Mouse (Mus musculus): ENCODE results near the gene Slc8a3.

Gene Slc8a3

DNA sequence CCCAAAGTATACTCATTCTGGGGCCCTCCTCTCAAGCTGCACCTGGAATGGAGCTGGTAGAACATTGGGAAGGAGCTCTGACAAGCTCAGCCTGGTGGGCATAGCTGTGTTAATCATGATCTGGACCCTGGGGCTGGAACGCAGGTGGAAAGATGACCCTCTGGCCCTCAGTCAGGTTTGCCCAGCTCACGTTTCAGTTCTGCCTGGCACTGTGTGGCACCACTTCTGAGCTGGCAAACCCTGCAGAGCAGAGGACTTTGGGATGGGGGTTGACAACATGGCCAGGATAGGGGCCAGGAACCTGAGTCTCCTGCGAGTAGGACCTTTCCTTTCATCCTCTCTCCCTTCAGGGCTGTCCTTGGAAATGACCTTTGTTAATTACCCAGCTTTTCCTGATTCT lies 146.3 kb downstream of the Slc8a3 start:
- intact Hi-C loops (cut with DNase I) = loop anchor here (10.0 kb wide), 1 partner anchor 162 kb away; the partner anchor contains the start of gene Smoc1

DNA sequence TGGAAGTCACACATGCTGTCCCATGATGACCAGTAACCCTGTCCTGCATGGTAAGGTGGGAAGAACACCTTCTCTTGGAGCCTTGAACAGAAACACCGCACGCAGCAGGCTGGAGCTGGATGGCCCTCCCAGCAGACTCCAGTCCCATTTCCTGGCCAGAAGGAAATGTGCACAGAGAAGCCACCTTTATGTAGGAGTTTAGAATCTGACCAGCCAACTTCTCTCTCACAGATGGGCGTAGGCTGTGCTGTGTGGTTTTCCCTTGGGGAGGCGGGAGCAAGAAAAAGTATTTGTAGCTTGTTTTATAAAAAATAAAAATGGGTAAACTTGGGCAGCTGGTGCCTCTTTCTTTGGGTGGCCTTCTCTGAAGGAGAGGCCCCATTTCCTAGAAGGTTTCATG lies 146.9 kb downstream of the Slc8a3 start:
- intact Hi-C loops (cut with DNase I) = loop anchor here (10.0 kb wide), 1 partner anchor 161 kb away; the partner anchor contains the start of gene Smoc1

DNA sequence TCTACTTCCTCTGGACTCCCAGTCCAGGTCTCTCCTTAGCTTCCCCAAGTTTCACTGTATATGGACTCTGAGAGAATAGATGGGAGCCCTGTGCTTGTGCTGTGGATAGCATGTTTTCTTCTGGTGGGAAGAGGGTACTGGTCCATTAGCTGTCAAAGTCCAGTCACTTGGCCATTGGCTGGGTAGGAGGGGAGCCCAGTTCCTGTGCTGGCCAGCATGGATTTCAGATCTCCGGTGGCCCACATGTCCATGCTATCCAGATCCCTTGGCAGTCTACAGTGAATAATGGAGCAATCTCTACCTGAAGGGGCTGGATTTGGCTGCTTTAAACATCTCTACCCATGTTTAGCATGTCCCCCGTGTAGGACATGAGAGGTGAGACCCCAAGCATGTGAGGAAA lies 148.0 kb downstream of the Slc8a3 start:
- intact Hi-C loops (cut with DNase I) = loop anchor here (2.0 to 10.0 kb wide), 2 partner anchors 160 to 202 kb away; partner anchors contain the start of gene Smoc1

DNA sequence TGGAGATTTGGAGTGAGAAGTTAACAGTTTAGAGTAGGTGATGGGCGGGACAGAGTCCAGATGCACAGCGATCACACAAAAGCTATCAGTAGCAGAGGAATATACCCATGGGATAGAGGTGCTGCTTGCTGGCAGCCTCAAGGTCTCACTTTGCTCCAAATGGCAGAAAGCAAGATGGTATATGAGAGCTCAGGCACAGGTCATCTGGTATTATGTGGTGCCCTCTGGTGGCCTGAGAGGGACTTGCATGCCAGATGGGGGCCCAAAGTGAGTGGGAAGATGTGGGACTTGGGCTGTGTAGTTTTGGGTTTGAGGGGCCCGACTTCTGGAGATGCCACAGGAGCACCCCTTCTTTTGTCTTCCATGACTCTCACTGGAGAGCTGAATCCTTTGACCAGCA lies 150.9 kb downstream of the Slc8a3 start:
- intact Hi-C loops (cut with DNase I) = loop anchor here (10.0 kb wide), 1 partner anchor 157 kb away; the partner anchor contains the start of gene Smoc1

DNA sequence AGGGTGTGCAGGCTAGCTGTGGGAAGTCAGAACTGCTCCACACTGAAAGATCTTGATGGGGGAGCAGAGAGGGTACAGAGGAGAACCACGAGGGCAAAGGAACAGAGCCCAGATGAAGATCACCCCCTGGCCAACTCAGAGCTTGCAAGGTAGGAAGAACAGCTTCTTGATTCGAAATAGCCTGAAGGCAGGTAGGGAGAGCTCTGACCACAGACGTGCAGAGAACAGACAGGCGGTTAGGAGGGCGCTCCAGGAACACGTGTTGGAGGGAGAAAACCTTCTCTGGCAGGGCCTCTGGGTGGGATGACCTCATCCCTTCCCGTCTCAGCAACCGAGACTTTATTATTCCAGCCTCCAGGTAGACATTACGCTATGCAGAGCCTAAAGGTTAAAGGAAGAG lies 157.7 kb downstream of the Slc8a3 start:
- intact Hi-C loops (cut with DNase I) = no loop called here

DNA sequence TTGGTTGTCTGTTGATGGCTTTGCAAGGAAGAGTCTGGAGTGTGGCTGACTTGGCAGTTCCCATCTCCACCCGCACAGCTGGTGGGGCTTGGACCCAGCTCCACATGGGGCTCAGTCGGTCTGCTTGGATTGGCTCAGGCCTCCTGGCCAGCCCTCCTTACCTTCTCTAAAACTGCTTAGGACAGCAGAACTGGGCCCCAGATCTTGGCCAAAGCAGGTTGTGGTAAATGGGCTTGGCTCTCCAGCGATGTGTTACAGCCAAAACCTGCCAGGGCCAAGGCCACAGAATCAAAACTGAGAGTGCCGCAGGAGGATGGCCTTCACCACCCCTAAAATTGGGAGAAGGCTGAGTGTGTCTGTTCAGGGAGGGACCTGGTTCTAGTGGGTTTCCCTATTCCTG lies 159.1 kb downstream of the Slc8a3 start:
- intact Hi-C loops (cut with DNase I) = no loop called here

DNA sequence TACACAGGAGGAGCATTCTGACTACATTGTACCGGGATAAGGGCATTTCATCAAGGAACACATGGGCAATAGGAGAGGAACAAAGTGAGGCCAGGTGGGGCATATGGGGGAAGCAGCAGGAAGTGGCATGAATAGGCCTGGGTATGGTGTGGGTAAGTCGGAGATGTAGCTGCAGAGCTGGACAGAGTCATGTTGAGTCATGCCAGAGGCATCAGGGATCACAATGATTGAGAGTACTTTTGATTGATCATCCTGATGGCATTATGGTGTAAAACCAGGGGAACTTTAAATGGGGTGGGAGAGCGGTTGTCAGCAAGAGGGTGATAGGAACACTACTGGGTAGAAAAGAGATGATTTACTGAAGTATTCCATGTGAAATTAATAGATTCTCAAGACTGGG lies 160.0 kb downstream of the Slc8a3 start:
- intact Hi-C loops (cut with DNase I) = no loop called here

DNA sequence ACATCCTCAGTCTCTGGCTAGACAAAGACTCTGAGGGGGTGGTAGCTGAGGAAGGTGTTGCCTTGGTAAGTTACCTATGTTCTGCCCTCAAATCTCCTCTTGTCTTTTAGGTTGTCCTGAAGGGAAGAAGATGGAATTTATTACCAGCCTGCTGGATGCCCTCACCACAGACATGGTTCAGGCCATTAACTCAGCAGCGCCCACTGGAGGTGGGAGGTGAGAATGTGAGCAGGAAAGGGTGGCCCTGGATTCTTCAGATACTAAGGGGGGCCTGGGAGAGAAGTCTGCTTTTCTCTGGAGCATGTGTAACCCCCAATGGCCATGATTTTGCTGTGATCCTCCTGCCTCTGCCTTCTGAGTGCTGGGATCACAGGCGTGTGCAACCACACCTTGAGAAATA lies 162.9 kb downstream of the Slc8a3 start:
- intact Hi-C loops (cut with DNase I) = no loop called here

DNA sequence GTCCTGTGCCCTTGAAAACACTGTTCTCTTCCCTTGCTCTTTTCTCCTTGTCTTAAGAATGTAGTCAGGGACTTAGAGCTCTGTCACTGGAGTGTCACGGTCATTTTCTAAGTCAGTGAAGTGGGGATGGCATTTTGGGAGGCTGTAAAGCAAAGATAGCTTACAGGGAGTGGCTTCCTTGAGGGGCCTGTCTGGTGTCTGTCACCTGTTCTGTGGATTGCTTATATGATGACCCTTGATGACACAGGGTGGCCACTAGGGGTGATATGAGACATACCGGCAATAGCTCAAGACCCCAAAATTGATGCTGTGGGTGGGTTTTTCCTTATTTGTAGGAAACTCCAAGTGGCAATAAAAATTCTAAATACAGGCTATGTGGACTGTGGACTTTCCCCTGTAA lies 164.5 kb downstream of the Slc8a3 start:
- intact Hi-C loops (cut with DNase I) = no loop called here

DNA sequence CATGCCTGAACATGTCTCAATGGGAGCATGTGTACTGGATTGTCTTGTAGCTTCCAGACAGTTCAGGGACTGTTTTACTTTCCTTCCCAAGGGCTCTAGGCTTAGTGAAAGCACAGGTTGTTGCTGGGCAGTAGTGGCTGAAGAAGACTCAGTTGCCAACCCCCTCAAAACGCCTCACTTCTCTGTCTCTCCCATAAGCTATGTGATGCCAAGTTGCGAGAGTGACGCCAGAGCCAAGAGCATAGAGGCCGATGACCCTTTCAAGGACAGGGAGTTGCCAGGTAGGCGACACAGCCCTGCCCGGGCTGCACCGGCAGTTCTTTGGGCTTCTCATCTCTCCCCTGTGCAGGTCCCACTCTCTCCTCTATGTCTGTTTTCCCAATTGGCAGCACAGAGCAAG lies 164.9 kb downstream of the Slc8a3 start:
- intact Hi-C loops (cut with DNase I) = no loop called here

DNA sequence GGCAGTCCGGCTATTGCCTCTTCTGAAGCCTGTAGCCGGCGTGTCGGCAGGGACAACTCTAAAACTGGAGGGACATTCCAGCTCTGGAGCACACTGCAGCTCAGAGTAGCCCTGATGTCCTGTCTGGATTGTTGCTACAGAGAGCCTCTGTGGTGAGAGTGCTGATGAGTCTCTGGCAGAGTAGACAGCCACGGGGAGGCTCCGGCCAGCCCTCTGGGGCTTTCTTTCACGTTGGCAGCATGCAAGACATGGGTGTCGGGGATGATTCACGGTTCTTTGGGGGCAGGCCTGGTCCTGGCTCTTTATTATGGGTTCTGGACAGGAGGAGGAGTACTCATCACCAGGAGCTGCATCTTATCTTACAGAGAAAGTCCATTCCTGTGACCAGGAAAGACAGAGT lies 165.8 kb downstream of the Slc8a3 start:
- intact Hi-C loops (cut with DNase I) = no loop called here

DNA sequence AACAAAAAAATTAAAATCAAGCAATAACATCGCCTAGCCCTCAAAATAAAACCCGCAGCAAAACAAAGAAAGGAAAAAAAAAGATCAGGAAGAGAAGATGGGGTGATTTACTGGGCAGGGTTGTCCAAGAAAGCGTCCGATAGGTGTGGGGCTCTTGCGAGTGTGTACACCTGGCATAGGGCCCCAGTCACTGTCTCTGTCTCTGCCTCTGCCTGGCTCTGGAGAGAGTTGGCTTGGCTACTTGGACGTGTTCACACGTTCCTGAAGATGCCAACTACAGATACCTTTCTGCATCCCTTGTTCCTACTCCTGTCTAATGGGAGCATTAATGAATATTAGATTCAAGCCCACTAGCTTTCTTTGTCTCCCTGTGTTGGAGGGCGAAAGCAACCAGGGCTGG lies 166.4 kb downstream of the Slc8a3 start:
- intact Hi-C loops (cut with DNase I) = no loop called here

DNA sequence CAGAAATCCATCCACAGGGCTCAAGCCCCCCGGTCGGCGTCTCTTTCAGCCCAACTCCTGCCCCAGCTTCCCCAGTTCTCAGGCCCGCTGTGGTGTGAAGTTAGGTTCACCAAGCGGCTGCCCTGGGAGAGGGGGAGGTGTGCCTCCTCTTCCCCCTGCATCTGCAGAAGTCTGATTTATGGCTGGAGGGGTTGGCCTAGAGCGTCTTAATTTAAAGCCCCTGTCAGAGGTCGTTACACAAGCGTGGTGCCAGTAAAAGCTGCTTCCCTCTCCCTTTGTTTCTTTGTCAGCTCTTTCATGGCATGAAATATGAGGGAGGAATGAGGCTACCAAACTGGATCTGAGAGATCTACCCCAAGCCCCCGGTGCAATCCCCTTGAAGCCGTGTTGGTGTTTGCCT lies 166.9 kb downstream of the Slc8a3 start:
- intact Hi-C loops (cut with DNase I) = no loop called here

DNA sequence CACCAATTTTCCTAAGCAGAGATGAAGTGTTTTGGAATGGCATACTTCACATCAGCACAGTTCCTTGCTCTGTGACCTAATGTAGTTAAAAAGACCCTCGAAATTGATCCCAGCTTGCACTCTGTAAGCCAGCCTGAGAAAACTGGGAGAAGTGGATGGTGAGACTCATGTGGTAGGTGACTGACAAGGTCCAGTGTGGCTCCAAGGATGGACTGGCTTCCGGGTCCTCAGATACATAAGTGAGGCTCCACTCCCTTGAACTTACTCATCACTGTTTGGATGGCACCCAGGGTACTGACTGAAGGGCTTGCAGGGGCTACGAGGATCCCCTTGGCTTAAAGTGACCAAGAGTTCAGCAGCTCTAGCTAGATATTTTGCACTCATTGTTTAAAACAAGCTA lies 169.4 kb downstream of the Slc8a3 start:
- intact Hi-C loops (cut with DNase I) = no loop called here

DNA sequence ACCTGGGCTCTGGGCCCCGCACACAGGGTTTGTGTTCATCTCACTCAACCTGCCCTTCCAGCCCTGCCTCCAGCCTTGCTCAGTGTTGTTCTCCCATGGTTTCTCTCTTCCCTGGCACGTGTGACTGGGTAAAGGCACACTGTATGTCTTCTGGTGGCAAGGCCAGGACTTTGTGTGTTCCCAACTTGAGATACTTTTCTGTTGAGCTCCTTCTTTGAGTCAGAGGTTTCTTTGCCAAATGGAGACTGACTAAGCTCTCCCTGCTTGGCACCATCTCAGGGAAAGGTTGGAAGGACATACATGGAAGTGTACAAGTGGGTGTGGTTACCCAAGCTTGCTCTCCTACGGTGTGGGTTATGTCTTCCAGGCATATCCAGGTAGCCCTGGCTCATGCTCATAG lies 169.8 kb downstream of the Slc8a3 start:
- intact Hi-C loops (cut with DNase I) = no loop called here

DNA sequence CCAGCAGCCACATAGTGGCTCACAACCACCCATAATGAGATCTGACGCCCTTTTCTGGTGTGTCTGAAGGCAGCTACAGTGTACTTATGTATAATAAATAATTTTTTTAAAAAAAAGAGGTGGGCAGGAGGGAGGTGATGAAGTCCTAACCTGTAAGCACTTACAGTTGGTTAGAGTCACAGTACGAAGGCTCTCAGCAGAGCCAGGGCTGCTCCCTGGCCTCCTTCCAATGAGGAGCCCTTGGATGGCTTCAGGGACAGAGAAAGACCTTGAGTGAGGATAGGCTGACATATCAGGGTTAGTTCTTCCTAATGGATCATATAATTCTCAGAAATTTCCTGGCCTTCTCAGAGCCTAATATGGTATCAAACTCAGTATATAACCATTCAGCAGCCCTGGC lies 171.7 kb downstream of the Slc8a3 start:
- intact Hi-C loops (cut with DNase I) = no loop called here

DNA sequence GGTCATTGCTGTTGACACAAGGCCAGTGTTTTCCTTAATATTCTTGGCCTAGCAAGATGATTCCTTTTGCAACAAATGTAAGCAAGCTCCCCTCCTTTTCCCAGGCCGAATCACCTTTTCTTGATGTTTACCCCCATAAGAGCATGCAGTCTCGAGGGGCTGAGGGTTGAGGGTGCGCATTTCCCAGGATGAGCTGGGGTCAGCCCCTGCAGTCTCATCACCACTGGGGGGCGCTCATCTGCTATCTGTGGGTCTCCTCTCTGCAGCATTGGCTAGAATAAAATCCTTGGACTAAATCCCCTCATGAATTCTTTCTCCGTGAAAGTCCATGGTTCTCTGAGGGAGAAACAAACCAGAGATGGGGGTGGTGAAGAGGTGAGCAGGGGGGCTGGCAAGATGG lies 172.1 kb downstream of the Slc8a3 start:
- intact Hi-C loops (cut with DNase I) = no loop called here

DNA sequence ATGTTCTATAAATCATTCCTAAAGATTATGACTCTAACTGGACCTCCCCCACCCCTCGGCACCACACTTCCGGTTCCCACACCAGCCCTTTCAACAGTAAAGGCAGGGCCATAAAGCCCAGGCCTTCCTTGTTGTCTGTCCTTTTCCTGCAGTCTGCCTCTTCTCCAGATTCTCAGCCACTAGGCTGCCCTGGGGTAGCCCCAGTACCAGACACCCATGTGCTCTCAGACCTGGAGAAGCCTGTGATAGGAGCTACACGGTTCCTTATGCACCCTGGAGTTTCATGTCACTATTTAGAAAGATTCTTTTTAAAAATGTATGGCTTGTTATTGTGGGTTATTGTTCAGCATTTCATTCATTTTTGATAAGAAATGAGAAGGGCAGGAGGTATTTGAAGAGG lies 172.6 kb downstream of the Slc8a3 start:
- intact Hi-C loops (cut with DNase I) = no loop called here

DNA sequence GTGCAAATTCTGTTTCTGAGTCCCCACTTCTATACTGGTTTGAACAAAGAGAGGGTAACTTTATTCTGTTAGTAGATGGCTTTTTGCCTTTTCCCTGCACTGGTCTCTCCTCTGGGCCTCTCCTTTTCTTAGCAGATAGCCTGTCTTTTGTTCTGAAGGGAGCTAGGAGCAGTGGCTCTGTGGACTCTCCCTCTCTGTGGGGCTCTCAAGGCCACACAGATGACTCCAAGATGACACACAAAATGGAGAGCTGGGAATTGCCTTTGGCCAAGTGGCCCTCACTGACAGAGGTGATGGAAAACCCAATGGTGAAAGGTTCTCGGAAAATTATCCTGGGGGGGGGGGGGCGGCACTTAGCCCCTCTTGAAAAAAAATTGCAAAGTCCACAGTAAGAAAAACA lies 173.0 kb downstream of the Slc8a3 start:
- intact Hi-C loops (cut with DNase I) = no loop called here

DNA sequence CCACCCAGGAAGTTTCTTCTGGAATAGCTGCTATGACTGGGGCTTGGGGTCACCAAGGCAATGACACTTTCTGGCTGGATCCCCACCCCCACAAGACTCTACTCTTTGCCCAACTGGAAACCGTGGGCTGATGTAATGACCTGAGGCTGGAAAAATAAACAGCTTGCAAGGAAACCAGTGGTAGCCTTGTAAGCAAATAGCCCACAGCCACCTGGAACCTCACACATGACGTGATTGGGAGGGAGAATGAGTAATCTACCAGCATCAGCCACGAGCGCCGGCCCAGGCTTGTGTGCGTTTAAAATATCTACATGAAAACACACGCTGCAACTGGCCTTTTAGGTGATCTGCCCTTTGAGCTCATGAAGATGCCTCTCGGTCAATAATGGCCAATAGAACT lies 176.1 kb downstream of the Slc8a3 start:
- intact Hi-C loops (cut with DNase I) = no loop called here

DNA sequence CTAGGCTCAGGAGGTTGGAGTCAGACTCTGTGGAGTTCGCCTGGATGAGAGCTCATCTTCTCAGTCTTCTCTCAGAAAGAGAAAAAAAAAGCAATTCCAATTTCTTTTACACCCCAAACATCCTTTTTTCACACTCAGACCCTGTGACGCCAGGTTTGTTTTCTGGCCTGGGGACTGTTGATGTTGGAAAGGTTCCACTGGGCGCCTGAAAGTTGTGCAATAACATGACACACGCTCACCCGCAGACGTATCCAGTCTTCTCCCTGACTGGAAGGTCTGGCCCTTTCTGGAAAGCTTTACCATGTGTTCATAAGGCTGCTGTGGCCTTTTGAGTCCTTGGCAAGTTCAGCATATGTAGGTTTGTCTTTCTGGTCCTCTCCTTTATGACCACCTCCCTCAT lies 177.3 kb downstream of the Slc8a3 start:
- intact Hi-C loops (cut with DNase I) = no loop called here

DNA sequence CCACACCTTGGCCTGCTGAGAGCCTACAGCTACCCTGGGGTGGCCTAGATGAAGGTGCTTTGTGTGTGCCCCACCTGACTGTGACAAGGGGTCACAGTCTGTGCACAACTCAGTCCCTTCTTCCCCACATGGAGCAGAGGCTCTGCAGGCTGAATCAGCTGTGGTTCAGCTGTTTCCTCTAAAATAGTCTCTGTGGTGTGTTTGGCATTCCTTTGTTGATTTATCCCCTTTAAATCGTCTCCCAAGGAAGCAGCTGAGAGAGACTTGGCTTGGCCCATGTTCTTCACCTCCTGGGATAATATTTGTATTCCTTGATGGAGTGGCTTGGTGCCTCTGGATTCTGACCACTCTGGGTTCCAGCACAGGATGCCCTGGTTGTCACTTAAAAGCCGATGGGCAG lies 180.9 kb downstream of the Slc8a3 start:
- intact Hi-C loops (cut with DNase I) = no loop called here

DNA sequence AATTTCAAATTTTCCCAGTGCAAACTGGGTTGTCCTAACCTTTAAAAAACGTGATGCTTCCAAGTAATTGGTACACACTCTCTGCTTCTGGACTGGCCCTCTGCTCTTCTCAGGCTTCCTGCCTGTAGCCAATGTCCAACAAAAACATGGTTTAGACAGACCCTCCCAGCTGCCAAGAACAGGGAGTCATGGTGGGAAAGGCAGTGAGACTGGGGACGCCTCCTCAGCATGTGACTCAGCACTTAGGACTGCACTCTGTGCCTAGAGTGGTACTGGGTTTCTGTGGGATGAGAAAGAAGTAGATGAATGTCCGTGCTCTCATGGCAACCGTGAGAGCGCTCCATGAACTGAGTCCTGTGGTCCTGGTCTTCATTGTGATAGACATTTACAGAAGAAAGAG lies 182.1 kb downstream of the Slc8a3 start:
- intact Hi-C loops (cut with DNase I) = no loop called here

DNA sequence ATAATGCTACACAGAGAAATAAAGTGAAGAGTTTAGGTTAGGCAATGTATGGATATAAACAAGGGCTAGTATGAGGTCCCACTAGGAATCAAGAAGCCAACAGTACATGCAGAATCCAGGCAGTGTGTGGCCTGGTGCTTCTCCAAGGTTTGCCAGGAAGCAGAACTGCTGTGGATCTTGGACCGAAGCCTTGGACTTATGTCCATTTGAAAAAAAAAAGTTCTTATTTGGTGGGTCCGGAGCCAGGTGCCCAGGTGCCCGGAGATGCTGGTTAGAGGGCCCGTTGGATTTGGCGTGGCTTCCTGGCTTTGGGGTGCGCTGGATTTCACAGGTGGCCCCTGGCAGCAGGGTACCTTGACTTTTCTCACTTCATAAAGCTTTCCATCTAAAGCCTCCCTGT lies 185.0 kb downstream of the Slc8a3 start:
- intact Hi-C loops (cut with DNase I) = no loop called here

Measured in adrenal gland (tissue).